In genomic region chr4:21848287-21848630, GRCm38 (mm10) we compare ENCODE assay signal across 1 mouse cellular context.
TF ChIP-seq lines count a peak whose summit lies in the region.

No protein-coding gene starts in this region.

TF ChIP-seq in CH12.LX, 34 proteins besides CTCF, POLR2A, EP300 and RAD21:
- TF ChIP-seq NRF1 (IDR thresholded peaks at IDR 0.05; ENCODE audit: low read depth, low read length), result peak; percentile 96
- TF ChIP-seq PAX5 (IDR thresholded peaks at IDR 0.05; ENCODE audit: low read length), result no peak
- TF ChIP-seq TBP (conservative IDR thresholded peaks at IDR 0.05; ENCODE audit: low read depth, low read length), result no peak
- TF ChIP-seq ELF1 (IDR thresholded peaks at IDR 0.05; ENCODE audit: low read depth, low read length), result no peak
- no peak for TF ChIP-seq MXI1 (IDR thresholded peaks at IDR 0.05; ENCODE audit: low read depth, low read length)
TF ChIP-seq in CH12.LX: peak in this region for 1.
